ENCODE assay signal across 8 mouse cellular contexts in genomic region chr2:156143953-156144724, GRCm38 (mm10). TPM values are rescaled to one million over a fixed set of nuclear protein-coding genes. Genes with fewer than 3 reads are reported as not detected.
DNase-seq lines count a peak whose midpoint lies in the region; ATAC-seq and TF ChIP-seq lines count a peak whose summit lies in the region.

Gene Romo1, plus strand, starts transcription at chr2:156144039.
Gene Nfs1, minus strand, starts transcription at chr2:156144186.

- TF ChIP-seq CTCF in midbrain, postnatal 0 days (IDR thresholded peaks at IDR 0.05) = peak; percentile 76

- no peaks in the 10 kb centered on the region for H3K27me3 ChIP-seq in embryonic facial prominence, embryonic 14.5 days (replicated peaks; ENCODE audit: control insufficient read depth, insufficient read depth, low read length)
- H3K27me3 ChIP-seq in limb, embryonic 14.5 days (ENCODE audit: control insufficient read depth, insufficient read depth, low read length) = no peaks in the 10 kb centered on the region
- no peaks in the 10 kb centered on the region for H3K27me3 ChIP-seq in midbrain, postnatal 0 days (ENCODE audit: insufficient read depth, low read length)

- ATAC-seq in embryonic facial prominence, embryonic 14.5 days (ENCODE audit: low read depth) = peak; percentile 98
- peak; percentile 95 for ATAC-seq in limb, embryonic 14.5 days (ENCODE audit: low FRiP score, low read depth)
- ATAC-seq in midbrain, postnatal 0 days (ENCODE audit: low FRiP score) = peak; percentile 98

- H3K36me3 ChIP-seq in embryonic facial prominence, embryonic 14.5 days (ENCODE audit: control insufficient read depth, insufficient read depth, low read length) = peaks cover 31% of the 10 kb centered on the region
- H3K36me3 ChIP-seq in limb, embryonic 14.5 days (ENCODE audit: control insufficient read depth, insufficient read depth, low read length) = peaks cover 32% of the 10 kb centered on the region
- no peaks in the 10 kb centered on the region; the same call in 1 of the 2 replicates for H3K36me3 ChIP-seq in midbrain, postnatal 0 days (ENCODE audit: insufficient read depth, low read length)

- peaks cover 4% of the 10 kb centered on the region; the same call in 1 of the 2 replicates for H3K4me1 ChIP-seq in embryonic facial prominence, embryonic 14.5 days (ENCODE audit: control insufficient read depth, insufficient read depth, low read length)
- peaks cover 6% of the 10 kb centered on the region; the same call in 1 of the 2 replicates for H3K4me1 ChIP-seq in limb, embryonic 14.5 days (ENCODE audit: control insufficient read depth, insufficient read depth, low read length)
- no peaks in the 10 kb centered on the region for H3K4me1 ChIP-seq in midbrain, postnatal 0 days (ENCODE audit: insufficient read depth, low read length)

- peak within 1 kb of the TSS; percentile 93 for H3K27ac ChIP-seq in embryonic facial prominence, embryonic 14.5 days (replicated peaks; ENCODE audit: low read depth, low read length)
- H3K27ac ChIP-seq in limb, embryonic 14.5 days (replicated peaks; ENCODE audit: low read depth, low read length) = peak within 1 kb of the TSS; percentile 92
- peak within 1 kb of the TSS; percentile 88 for H3K27ac ChIP-seq in midbrain, postnatal 0 days (ENCODE audit: low read depth, low read length)

- peak; percentile 88; the same call in 1 of the 2 replicates for TF ChIP-seq POLR2A in limb, embryonic 14.5 days (IDR thresholded peaks at IDR 0.05; ENCODE audit: borderline replicate concordance, extremely low read depth, insufficient read depth, insufficient read length)

- peak within 1 kb of the TSS; percentile 82 for H3K4me2 ChIP-seq in embryonic facial prominence, embryonic 14.5 days (ENCODE audit: low read depth, low read length)
- H3K4me2 ChIP-seq in limb, embryonic 14.5 days (replicated peaks; ENCODE audit: low read depth, low read length, severe bottlenecking) = peak within 1 kb of the TSS; percentile 81
- H3K4me2 ChIP-seq in midbrain, postnatal 0 days (ENCODE audit: low read depth, low read length, poor library complexity, severe bottlenecking) = peak within 1 kb of the TSS; percentile 61

- 0% methylated on average over 34 of the region's 70 CpGs for WGBS in embryonic facial prominence, embryonic 14.5 days
- under 1% methylated on average over 53 of the region's 70 CpGs for WGBS in limb, embryonic 14.5 days
- 2% methylated on average over 67 of the region's 70 CpGs for WGBS in midbrain, postnatal 0 days

- H3K4me3 ChIP-seq in embryonic facial prominence, embryonic 14.5 days (ENCODE audit: low read depth, low read length) = peak within 1 kb of the TSS; percentile 85
- peak within 1 kb of the TSS; percentile 87 for H3K4me3 ChIP-seq in limb, embryonic 14.5 days (replicated peaks; ENCODE audit: low read length)
- peak within 1 kb of the TSS; percentile 76 for H3K4me3 ChIP-seq in midbrain, postnatal 0 days (ENCODE audit: low read depth, low read length)

- DNase-seq in 3T3-L1 (ENCODE audit: low read depth, low spot score) = peak; percentile 96
- peak; percentile 85 to 89 for DNase-seq in adrenal gland, postnatal 4 days (ENCODE audit: low spot score in 2 of 2)
- DNase-seq in embryonic facial prominence, embryonic 14.5 days (ENCODE audit: low spot score) = peak; percentile 98
- DNase-seq in heart, adult 8-10 months (ENCODE audit: low spot score) = peak; percentile 86
- peak; percentile 90 for DNase-seq in kidney, adult 9 months
- peak; percentile 94 for DNase-seq in limb, embryonic 14.5 days (ENCODE audit: low spot score)
- peak; percentile 97 for DNase-seq in midbrain, postnatal 0 days (ENCODE audit: low spot score)
- DNase-seq in spleen, postnatal 14 days (ENCODE audit: low spot score in 2 of 2) = peak; percentile 82 to 85

- H3K9me3 ChIP-seq in embryonic facial prominence, embryonic 14.5 days (ENCODE audit: control insufficient read depth, low read length) = no peaks in the 10 kb centered on the region
- H3K9me3 ChIP-seq in limb, embryonic 14.5 days (ENCODE audit: control insufficient read depth, low read length) = no peaks in the 10 kb centered on the region
- no peaks in the 10 kb centered on the region for H3K9me3 ChIP-seq in midbrain, postnatal 0 days (ENCODE audit: low read length)

- peak within 1 kb of the TSS; percentile 91 for H3K9ac ChIP-seq in embryonic facial prominence, embryonic 14.5 days (ENCODE audit: low read depth, low read length)
- peak within 1 kb of the TSS; percentile 91 for H3K9ac ChIP-seq in limb, embryonic 14.5 days (ENCODE audit: low read depth, low read length, severe bottlenecking)
- peak within 1 kb of the TSS; percentile 84 for H3K9ac ChIP-seq in midbrain, postnatal 0 days (replicated peaks; ENCODE audit: low read length, poor library complexity, severe bottlenecking)

RNA-seq across cellular contexts. Expression of gene Romo1, which starts in this region (rescaled TPM):
- total RNA-seq in adrenal gland, postnatal 4 days (2021) = 100 to 1,000 TPM; 255 to 270 TPM
- polyA plus RNA-seq in embryonic facial prominence, embryonic 14.5 days (2014; fragmentation: Nextera tagmentation; extraction: Ambion mirVana) = 411 and 416 TPM in 2 replicates
- 100 to 1,000 TPM; 303 to 403 (median 332) TPM for total RNA-seq in heart, adult 8-10 months (2022)
- 312 and 331 TPM in 2 replicates for polyA plus RNA-seq in limb, embryonic 14.5 days (2012; rRNA removed)
- 406 and 435 TPM in 2 replicates for polyA plus RNA-seq in limb, embryonic 14.5 days (2014; fragmentation: Nextera tagmentation; extraction: Ambion mirVana)
- 89.4 and 107 TPM in 2 replicates for total RNA-seq in midbrain, postnatal 0 days (2014; rRNA removed)
- polyA plus RNA-seq in midbrain, postnatal 0 days (2015; fragmentation: Nextera tagmentation; extraction: Ambion mirVana) = 521 and 552 TPM in 2 replicates

RNA-seq across cellular contexts. Expression of gene Nfs1, which starts in this region (rescaled TPM):
- total RNA-seq in adrenal gland, postnatal 4 days (2021) = 10 to 100 TPM; 67.9 to 74.5 TPM
- 36.0 and 40.8 TPM in 2 replicates for polyA plus RNA-seq in embryonic facial prominence, embryonic 14.5 days (2014; fragmentation: Nextera tagmentation; extraction: Ambion mirVana)
- total RNA-seq in heart, adult 8-10 months (2022) = 100 to 1,000 TPM; 104 to 115 (median 107) TPM
- 36.6 and 36.8 TPM in 2 replicates for polyA plus RNA-seq in limb, embryonic 14.5 days (2012; rRNA removed)
- 36.6 and 39.0 TPM in 2 replicates for polyA plus RNA-seq in limb, embryonic 14.5 days (2014; fragmentation: Nextera tagmentation; extraction: Ambion mirVana)
- 34.5 and 40.3 TPM in 2 replicates for total RNA-seq in midbrain, postnatal 0 days (2014; rRNA removed)
- 34.9 and 38.5 TPM in 2 replicates for polyA plus RNA-seq in midbrain, postnatal 0 days (2015; fragmentation: Nextera tagmentation; extraction: Ambion mirVana)

Comparison
In these comparisons a context has a peak if more than half of its experiments do, and no peak if none do; other contexts are left out.
1. Peak in every context shown above with its lines: DNase-seq, ATAC-seq, H3K4me3 ChIP-seq and H3K27ac ChIP-seq.